Mouse (Mus musculus) 3134 (cell line): ENCODE measurements around the gene Gramd1a.

Source experiments
- DNase-seq: peaks from one replicate; pipeline ENCODE4 v3.0.0-alpha.2; 2011; ENCODE audit warnings: low spot score; ENCODE audit not compliant: insufficient read length; ENCODE audit errors: extremely low read depth

Gramd1a gene

GRCm38 (mm10) chr7:31151301-31152241 lies 4.1 kb downstream of the Gramd1a start:
- DNase-seq, result peak; percentile 75

GRCm38 (mm10) chr7:31150566-31151300 lies 5.0 kb downstream of the Gramd1a start:
- DNase-seq, result peak; percentile 87

GRCm38 (mm10) chr7:31149751-31150565 lies 5.7 kb downstream of the Gramd1a start:
- DNase-seq, result no peak

GRCm38 (mm10) chr7:31149271-31149670 lies 6.4 kb downstream of the Gramd1a start:
- DNase-seq, result no peak

GRCm38 (mm10) chr7:31148756-31149155 lies 6.9 kb downstream of the Gramd1a start:
- DNase-seq, result peak; percentile 62

GRCm38 (mm10) chr7:31148086-31148485 lies 7.6 kb downstream of the Gramd1a start:
- DNase-seq, result no peak

- DNase-seq, result no peak
Measured at GRCm38 (mm10) chr7:31145596-31146160, 10.0 kb downstream of the Gramd1a start.

GRCm38 (mm10) chr7:31144886-31145285 lies 10.8 kb downstream of the Gramd1a start:
- no peak for DNase-seq

GRCm38 (mm10) chr7:31140941-31141340 lies 14.8 kb downstream of the Gramd1a start:
- DNase-seq, result no peak

GRCm38 (mm10) chr7:31140302-31140701 lies 15.4 kb downstream of the Gramd1a start:
- DNase-seq, result no peak

GRCm38 (mm10) chr7:31139765-31140164 lies 15.9 kb downstream of the Gramd1a start:
- no peak for DNase-seq

GRCm38 (mm10) chr7:31135717-31136116 lies 20.0 kb downstream of the Gramd1a start:
- no peak for DNase-seq

- no peak for DNase-seq
Measured at GRCm38 (mm10) chr7:31131866-31132265, 23.8 kb downstream of the Gramd1a start.

- DNase-seq, result no peak
Measured at GRCm38 (mm10) chr7:31130841-31131240, 24.9 kb downstream of the Gramd1a start.

GRCm38 (mm10) chr7:31130197-31130596 lies 25.5 kb downstream of the Gramd1a start:
- no peak for DNase-seq

- no peak for DNase-seq
Measured at GRCm38 (mm10) chr7:31128157-31128705, 27.5 kb downstream of the Gramd1a start.

GRCm38 (mm10) chr7:31126851-31127724 lies 28.6 kb downstream of the Gramd1a start, which contains the start of gene Scn1b:
Gene Scn1b (minus strand): TSS chr7:31127003.
- DNase-seq, result peak; percentile 69

GRCm38 (mm10) chr7:31126211-31126751 lies 29.4 kb downstream of the Gramd1a start:
- no peak for DNase-seq

GRCm38 (mm10) chr7:31125116-31125515 lies 30.6 kb downstream of the Gramd1a start:
- DNase-seq, result no peak
